Mouse (Mus musculus): ENCODE measurements at regions not wholly inside any gene's neighbourhood (a gene's known extent, or its start where the extent isn't known, plus 50 kb on each side); places are given as distances from the start of the nearest gene placed in this dataset.

DNA sequence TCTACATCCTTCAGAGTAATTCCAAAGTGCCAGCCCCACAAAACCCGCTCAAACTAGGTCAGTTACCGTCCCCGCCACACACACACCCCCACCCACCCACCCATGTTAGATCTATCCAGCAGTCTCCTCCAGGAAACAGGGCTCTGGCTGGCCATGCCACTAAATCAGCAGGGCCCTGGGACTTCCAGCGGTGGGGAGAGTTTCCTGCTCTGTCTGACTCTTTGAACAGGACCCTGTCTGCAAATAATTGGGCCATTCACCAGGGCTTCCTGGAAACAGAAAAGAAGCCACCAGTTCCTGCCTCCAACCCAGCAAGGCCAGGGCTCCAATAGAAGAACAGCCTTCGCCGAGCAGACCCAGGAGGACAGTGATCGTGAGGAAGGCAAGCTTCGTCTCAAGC lies 307.1 kb downstream of the Ptpru start:
- H3K36me3 ChIP-seq (replicated peaks; ENCODE audit: low read length), result no peaks in the 10 kb centered on the region
- peaks cover 3% of the 10 kb centered on the region; the same call in 1 of the 2 replicates for H3K4me1 ChIP-seq
- H3K9me3 ChIP-seq, result no peaks in the 10 kb centered on the region
- no peak for TF ChIP-seq GATA1 (IDR thresholded peaks at IDR 0.05; ENCODE audit: borderline replicate concordance, low read length)
- no peak for TF ChIP-seq FLI1 (IDR thresholded peaks at IDR 0.05; ENCODE audit: low read length)
- no peak overlapping the region for H3K4me3 ChIP-seq (replicated peaks)
- H3K27me3 ChIP-seq (replicated peaks), result peaks cover 6% of the 10 kb centered on the region

DNA sequence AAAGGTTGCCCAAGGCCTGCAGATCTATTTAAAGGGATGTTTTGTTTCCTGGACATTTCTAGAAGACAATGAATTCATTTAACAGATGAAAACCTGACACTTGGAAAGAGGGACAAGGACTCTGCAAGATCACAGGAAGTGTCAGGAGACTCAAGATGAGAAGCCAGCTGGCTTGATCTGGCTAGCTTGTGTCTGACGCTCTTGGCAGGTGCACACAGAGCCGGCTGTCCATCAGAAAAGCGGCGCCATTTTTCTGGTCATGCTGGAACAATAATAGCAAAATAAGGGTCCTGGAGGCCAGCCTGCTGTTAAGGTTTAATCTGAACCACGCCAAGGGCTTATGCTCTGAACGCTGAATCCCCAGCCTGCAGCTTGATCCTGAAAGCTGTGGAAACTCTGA lies 303.3 kb downstream of the Ptpru start:
- H3K27me3 ChIP-seq (replicated peaks), result peaks cover 2% of the 10 kb centered on the region
- no peaks in the 10 kb centered on the region for H3K9me3 ChIP-seq
- H3K4me3 ChIP-seq (replicated peaks), result no peak overlapping the region
- H3K4me1 ChIP-seq, result no peaks in the 10 kb centered on the region
- no peaks in the 10 kb centered on the region for H3K36me3 ChIP-seq (replicated peaks; ENCODE audit: low read length)
- TF ChIP-seq FLI1 (IDR thresholded peaks at IDR 0.05; ENCODE audit: low read length) (no peak), GATA1 (IDR thresholded peaks at IDR 0.05; ENCODE audit: borderline replicate concordance, low read length) (no peak)

DNA sequence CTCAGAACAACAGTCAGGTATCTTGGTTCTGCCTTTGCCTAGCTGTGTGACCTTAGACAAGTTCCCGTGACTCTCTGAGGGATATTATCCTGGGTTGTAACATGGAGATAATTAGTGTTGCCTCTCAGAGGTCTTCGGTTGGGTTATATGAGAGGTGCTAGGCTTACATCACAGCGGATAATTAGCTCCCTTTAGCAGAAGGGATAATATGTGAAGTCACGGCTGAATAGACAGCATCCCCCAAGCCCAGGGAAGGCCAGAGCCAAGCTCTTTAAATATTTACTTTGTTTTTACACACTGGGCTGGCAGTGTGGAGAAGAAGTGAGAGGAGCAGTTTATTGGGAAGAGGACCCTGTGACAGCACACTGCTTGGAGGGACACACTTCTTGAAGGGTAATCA lies 299.9 kb downstream of the Ptpru start:
- H3K36me3 ChIP-seq (replicated peaks; ENCODE audit: low read length), result no peaks in the 10 kb centered on the region
- peaks cover 12% of the 10 kb centered on the region; the same call in 1 of the 2 replicates for H3K9me3 ChIP-seq
- H3K27me3 ChIP-seq (replicated peaks), result peaks cover 2% of the 10 kb centered on the region
- TF ChIP-seq FLI1 (IDR thresholded peaks at IDR 0.05; ENCODE audit: low read length) (no peak), GATA1 (IDR thresholded peaks at IDR 0.05; ENCODE audit: borderline replicate concordance, low read length) (no peak)
- no peak overlapping the region for H3K4me3 ChIP-seq (replicated peaks)
- H3K4me1 ChIP-seq, result no peaks in the 10 kb centered on the region

DNA sequence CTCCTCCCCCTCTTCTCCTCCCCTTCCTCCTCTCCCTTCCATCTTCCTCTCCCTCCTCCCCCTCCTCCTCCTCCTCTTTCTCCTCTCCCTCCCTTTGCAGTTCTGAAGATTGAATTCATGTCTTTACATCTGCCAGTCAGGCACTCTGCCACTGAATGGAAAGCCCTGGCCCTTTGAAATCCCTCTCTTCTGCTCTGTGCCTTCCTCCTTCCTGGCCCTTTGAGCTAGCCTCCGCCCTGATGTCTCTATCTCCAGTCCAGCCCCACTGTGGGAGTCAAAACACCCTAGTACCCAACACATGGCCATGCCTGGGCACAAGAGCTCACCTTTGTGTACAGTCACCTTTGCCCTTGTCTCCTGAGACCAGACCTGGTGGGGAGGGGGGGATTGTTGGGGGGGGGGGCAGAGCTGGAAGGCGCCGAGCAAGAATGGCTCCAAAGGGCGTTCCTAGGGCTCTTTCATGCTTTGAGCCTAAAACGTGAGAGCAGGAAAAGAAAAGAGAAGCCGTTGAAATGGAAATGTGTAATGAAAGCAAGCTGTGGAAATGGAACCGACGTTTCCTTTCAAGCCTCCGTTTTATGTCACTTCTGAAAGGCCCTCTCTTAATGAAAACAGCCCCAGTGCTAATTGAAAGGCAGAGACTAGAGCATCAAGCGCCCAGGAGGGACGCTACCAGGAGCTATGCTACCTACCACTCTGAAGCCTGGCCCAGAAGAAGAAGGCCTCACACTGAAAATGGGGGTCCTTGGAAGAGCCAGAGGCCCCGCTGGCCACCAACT lies 291.5 kb downstream of the Ptpru start:
- TF ChIP-seq GATA1 (IDR thresholded peaks at IDR 0.05; ENCODE audit: borderline replicate concordance, low read length) (no peak), FLI1 (IDR thresholded peaks at IDR 0.05; ENCODE audit: low read length) (no peak)
- H3K27me3 ChIP-seq (replicated peaks), result no peaks in the 10 kb centered on the region
- H3K4me1 ChIP-seq, result no peaks in the 10 kb centered on the region
- no peak overlapping the region for H3K4me3 ChIP-seq (replicated peaks)
- no peaks in the 10 kb centered on the region for H3K36me3 ChIP-seq (replicated peaks; ENCODE audit: low read length)
- peaks cover 14% of the 10 kb centered on the region; the same call in 1 of the 2 replicates for H3K9me3 ChIP-seq

DNA sequence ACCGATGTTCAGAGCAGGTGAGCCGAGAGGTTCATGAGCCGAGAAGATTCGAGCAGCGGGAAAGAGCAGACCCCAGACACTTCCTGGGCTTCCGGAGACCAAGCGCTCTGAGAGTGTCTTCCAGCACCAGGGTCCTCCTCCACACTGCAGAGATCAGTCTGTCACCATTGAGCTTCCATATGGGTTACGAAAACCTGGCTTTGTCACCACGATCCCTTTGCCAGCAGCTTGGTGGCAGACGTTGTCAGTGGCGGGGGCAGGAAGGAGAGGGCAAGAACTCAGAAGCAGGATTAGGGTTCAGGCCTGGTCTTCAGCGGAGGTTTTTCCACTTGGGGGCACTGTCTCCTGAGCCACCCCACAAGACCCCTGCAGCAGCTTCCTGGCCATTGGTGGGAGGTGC lies 288.5 kb downstream of the Ptpru start:
- H3K36me3 ChIP-seq (replicated peaks; ENCODE audit: low read length), result no peaks in the 10 kb centered on the region
- H3K4me3 ChIP-seq (replicated peaks), result no peak overlapping the region
- peaks cover 1% of the 10 kb centered on the region for H3K27me3 ChIP-seq (replicated peaks)
- TF ChIP-seq GATA1 (IDR thresholded peaks at IDR 0.05; ENCODE audit: borderline replicate concordance, low read length), result no peak
- no peak for TF ChIP-seq FLI1 (IDR thresholded peaks at IDR 0.05; ENCODE audit: low read length)
- H3K9me3 ChIP-seq, result peaks cover 5% of the 10 kb centered on the region; the same call in 1 of the 2 replicates
- H3K4me1 ChIP-seq, result no peaks in the 10 kb centered on the region

DNA sequence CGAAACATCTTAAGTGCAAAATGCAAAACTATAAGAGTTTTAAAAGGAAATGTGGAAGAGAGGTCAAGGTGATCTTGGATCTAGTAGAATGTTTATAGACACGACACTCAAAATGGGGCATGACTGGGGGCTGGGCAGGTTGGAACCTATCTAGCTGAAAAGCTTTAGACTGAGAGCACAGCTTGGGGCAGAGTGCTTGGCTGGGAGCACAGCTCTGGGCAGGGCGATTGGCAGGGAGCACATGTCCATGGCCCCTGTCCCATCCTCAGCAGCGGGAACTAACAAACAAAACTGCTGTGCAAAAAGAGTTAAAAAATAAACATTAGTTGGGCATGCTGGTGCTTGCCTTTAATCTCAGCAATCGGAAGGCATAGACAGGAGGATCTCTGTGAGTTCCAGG lies 279.6 kb downstream of the Ptpru start:
- Histone ChIP-seq H3K27me3 (replicated peaks) (no peaks in the 10 kb centered on the region), H3K4me3 (replicated peaks) (no peak overlapping the region), H3K4me1 (no peaks in the 10 kb centered on the region), H3K9me3 (peaks cover 12% of the 10 kb centered on the region), H3K36me3 (replicated peaks; ENCODE audit: low read length) (no peaks in the 10 kb centered on the region)
- TF ChIP-seq GATA1 (IDR thresholded peaks at IDR 0.05; ENCODE audit: borderline replicate concordance, low read length) (no peak), FLI1 (IDR thresholded peaks at IDR 0.05; ENCODE audit: low read length) (no peak)

DNA sequence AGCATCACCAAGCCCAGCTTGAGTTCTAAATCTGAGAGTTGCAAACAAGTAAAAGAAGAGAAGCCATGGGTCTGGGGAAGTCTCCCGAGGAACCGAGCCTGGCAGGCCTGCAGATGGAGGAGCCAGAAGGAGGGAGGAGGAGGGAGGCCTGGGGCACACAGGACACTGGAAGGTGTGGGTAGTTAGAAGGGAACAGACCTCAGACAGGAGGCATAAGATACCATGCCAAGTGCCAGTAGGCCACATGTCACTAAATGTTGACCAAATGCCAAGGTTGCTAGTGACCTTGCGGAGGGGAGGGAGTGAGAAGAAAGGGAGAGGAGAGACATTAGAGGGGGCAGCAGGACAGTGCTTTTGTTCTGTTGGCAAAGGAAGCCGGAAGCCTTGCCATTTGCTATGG lies 274.2 kb downstream of the Ptpru start:
- Histone ChIP-seq H3K36me3 (replicated peaks; ENCODE audit: low read length) (no peaks in the 10 kb centered on the region), H3K4me3 (replicated peaks) (no peak overlapping the region), H3K9me3 (peaks cover 16% of the 10 kb centered on the region), H3K27me3 (replicated peaks) (no peaks in the 10 kb centered on the region), H3K4me1 (no peaks in the 10 kb centered on the region)
- TF ChIP-seq GATA1 (IDR thresholded peaks at IDR 0.05; ENCODE audit: borderline replicate concordance, low read length) (no peak), FLI1 (IDR thresholded peaks at IDR 0.05; ENCODE audit: low read length) (no peak)

DNA sequence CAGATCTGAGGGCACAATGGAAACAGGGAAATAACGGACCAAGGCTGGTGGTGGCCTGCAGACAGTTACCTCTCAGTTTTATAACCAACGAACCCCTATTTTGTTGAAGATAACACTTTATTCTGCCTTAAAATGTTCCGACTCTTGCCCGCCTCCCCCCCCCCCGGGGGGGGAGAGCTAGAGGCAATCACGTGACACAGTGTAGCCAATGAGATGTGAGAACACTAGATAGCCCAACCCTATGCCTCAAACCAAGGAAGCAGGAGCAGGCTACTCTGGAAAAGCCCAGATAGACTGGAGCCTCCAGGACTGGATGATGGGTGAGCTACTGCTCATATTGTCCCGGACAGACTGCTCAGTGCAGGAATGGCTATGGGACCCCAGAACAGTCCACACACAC lies 272.9 kb downstream of the Ptpru start:
- TF ChIP-seq GATA1 (IDR thresholded peaks at IDR 0.05; ENCODE audit: borderline replicate concordance, low read length), result no peak
- TF ChIP-seq FLI1 (IDR thresholded peaks at IDR 0.05; ENCODE audit: low read length), result no peak
- no peaks in the 10 kb centered on the region for H3K4me1 ChIP-seq
- no peaks in the 10 kb centered on the region for H3K36me3 ChIP-seq (replicated peaks; ENCODE audit: low read length)
- peaks cover 6% of the 10 kb centered on the region; the same call in 1 of the 2 replicates for H3K9me3 ChIP-seq
- H3K27me3 ChIP-seq (replicated peaks), result no peaks in the 10 kb centered on the region
- H3K4me3 ChIP-seq (replicated peaks), result no peak overlapping the region

DNA sequence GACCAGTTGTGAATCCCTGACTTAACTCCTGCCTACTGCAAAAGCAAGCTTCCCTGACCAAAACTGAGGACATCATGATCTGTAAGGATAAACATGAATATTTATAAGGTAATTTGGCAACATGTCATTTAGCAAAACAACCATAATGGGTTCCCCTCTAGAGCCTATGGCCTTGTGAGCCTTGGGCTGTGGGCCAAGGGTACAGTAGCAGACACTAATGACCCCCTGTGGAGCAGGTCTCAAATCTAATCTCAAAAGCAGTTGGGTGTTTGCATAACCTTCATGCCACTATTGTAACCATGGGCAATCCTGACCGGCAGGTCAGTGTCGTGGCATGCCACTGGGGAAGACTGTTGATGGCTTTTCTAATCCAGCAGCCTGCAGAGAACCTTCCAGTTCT lies 270.8 kb downstream of the Ptpru start:
- H3K27me3 ChIP-seq (replicated peaks), result no peaks in the 10 kb centered on the region
- no peaks in the 10 kb centered on the region for H3K4me1 ChIP-seq
- no peak for TF ChIP-seq GATA1 (IDR thresholded peaks at IDR 0.05; ENCODE audit: borderline replicate concordance, low read length)
- TF ChIP-seq FLI1 (IDR thresholded peaks at IDR 0.05; ENCODE audit: low read length), result no peak
- H3K36me3 ChIP-seq (replicated peaks; ENCODE audit: low read length), result no peaks in the 10 kb centered on the region
- H3K9me3 ChIP-seq, result peaks cover 6% of the 10 kb centered on the region; the same call in 1 of the 2 replicates
- H3K4me3 ChIP-seq (replicated peaks), result no peak overlapping the region

DNA sequence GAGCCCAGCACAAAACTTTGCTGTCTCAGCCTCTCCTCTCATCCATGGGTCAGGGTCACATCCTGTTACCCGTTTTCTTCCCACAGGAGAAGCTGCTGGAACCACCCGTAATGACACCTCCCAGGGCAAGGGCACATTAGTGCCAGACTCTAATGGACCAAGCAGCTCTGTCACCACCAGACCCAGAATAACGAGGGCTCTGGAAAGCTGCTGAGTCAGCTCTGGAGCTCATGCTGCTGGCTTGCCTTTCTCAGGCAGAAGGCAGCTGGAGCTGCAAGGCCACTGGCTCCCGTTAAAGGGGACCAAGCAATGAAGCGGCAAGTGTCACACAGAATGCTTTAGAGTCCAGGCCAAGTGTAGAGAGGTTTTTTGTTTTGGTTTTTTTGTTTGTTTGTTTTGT lies 268.9 kb downstream of the Ptpru start:
- TF ChIP-seq GATA1 (IDR thresholded peaks at IDR 0.05; ENCODE audit: borderline replicate concordance, low read length) (no peak), FLI1 (IDR thresholded peaks at IDR 0.05; ENCODE audit: low read length) (no peak)
- no peaks in the 10 kb centered on the region for H3K27me3 ChIP-seq (replicated peaks)
- H3K4me3 ChIP-seq (replicated peaks), result no peak overlapping the region
- no peaks in the 10 kb centered on the region for H3K4me1 ChIP-seq
- H3K36me3 ChIP-seq (replicated peaks; ENCODE audit: low read length), result no peaks in the 10 kb centered on the region
- H3K9me3 ChIP-seq, result peaks cover 6% of the 10 kb centered on the region; the same call in 1 of the 2 replicates

All from megakaryocyte, embryonic 14.5 days (primary cell).